Mouse (Mus musculus) brain, embryonic 18.5 days (tissue): Measurements from ENCODE around the gene Mfsd4b1.
"Not testable (repeated sequence)": the region's sequence is repeated elsewhere in the genome, so short reads cannot be mapped to it uniquely, and the experiment has no call there.

ENCODE experiments used
- DNase-seq: peaks from one replicate; pipeline ENCODE4 v3.0.0-alpha.2; 2012; ENCODE audit warnings: low read depth, low spot score

Gene Mfsd4b1

GRCm38 (mm10) chr10:40034956-40035355 is 9.9 kb upstream of the Mfsd4b1 start:
- DNase-seq = no peak

- DNase-seq = no peak
Observed at GRCm38 (mm10) chr10:40032897-40033296, 7.8 kb upstream of the Mfsd4b1 start.

GRCm38 (mm10) chr10:40030716-40031115 is 5.6 kb upstream of the Mfsd4b1 start:
- no peak for DNase-seq

GRCm38 (mm10) chr10:40029610-40030009 is 4.5 kb upstream of the Mfsd4b1 start:
- no peak for DNase-seq

GRCm38 (mm10) chr10:40028091-40028490 is 3.0 kb upstream of the Mfsd4b1 start:
- DNase-seq = no peak

- no peak for DNase-seq
Observed at GRCm38 (mm10) chr10:40026546-40026945, 1.5 kb upstream of the Mfsd4b1 start.

- DNase-seq = no peak
Observed at GRCm38 (mm10) chr10:40025560-40025959, 492 bp upstream of the Mfsd4b1 start.

- no peak for DNase-seq
Observed at GRCm38 (mm10) chr10:40020401-40020800, 4.7 kb downstream of the Mfsd4b1 start.

GRCm38 (mm10) chr10:40019492-40019891 is 5.6 kb downstream of the Mfsd4b1 start:
- DNase-seq = no peak

GRCm38 (mm10) chr10:40018261-40018860 is 6.7 kb downstream of the Mfsd4b1 start:
- DNase-seq = no peak

GRCm38 (mm10) chr10:40009591-40009990 is 15.5 kb downstream of the Mfsd4b1 start:
- DNase-seq = no peak

GRCm38 (mm10) chr10:40008847-40009246 is 16.2 kb downstream of the Mfsd4b1 start:
- DNase-seq = not testable (repeated sequence)

GRCm38 (mm10) chr10:40007953-40008352 is 17.1 kb downstream of the Mfsd4b1 start:
- no peak for DNase-seq

GRCm38 (mm10) chr10:40006963-40007362 is 18.1 kb downstream of the Mfsd4b1 start:
- DNase-seq = no peak

GRCm38 (mm10) chr10:40000746-40001145 is 24.3 kb downstream of the Mfsd4b1 start:
- DNase-seq = no peak

GRCm38 (mm10) chr10:39991155-39991554 is 33.9 kb downstream of the Mfsd4b1 start:
- DNase-seq = no peak

- DNase-seq = no peak
Observed at GRCm38 (mm10) chr10:39986466-39986865, 38.6 kb downstream of the Mfsd4b1 start, which contains the start of gene Mfsd4b5. Mfsd4b5 (minus strand) TSS chr10:39986646.

GRCm38 (mm10) chr10:39982604-39983003 is 42.5 kb downstream of the Mfsd4b1 start:
- no peak for DNase-seq

- no peak for DNase-seq
Observed at GRCm38 (mm10) chr10:39978231-39978630, 46.8 kb downstream of the Mfsd4b1 start.

- no peak for DNase-seq
Observed at GRCm38 (mm10) chr10:39977346-39977745, 47.7 kb downstream of the Mfsd4b1 start.

GRCm38 (mm10) chr10:39975771-39976170 is 49.3 kb downstream of the Mfsd4b1 start:
- DNase-seq = no peak

- DNase-seq = no peak
Observed at GRCm38 (mm10) chr10:39974982-39975381, 50.1 kb downstream of the Mfsd4b1 start.

- DNase-seq = no peak
Observed at GRCm38 (mm10) chr10:39967512-39967911, 57.6 kb downstream of the Mfsd4b1 start.

- DNase-seq = no peak
Observed at GRCm38 (mm10) chr10:39961906-39962305, 63.2 kb downstream of the Mfsd4b1 start.
